In the genomic region with DNA sequence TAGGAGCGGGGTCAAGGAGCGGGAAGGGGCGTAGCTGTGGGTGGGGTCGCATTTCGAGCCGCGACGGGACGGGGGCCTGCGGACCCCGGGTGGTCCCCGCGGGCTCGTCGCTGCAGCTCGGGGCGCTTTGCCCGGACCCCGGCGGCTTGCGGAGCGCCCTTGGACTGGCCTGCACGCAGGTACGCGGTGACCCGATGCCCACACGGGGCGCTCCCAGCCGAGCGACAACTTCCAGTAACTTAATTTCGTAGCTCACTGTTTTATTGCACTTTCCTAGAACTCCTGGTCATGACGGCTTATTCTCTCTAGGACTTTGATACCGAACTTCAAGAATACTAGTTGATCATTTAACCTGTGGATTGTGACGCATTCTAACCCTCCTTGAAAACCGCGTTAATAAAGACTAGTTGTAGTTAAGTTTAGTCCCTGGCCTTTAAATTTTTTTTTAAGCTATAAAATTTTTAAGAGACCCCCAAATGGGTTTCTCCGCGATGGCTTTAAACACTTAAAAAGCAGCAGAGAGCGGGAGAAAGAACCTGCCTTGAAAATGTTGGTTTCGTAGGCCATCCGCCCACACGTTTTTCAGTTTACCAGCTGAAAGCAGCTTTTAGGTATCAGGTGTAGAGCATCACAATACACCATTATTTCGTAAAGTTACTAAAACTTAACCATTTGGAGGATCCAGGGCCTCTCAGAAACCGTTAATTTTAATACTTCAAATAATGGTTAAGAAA, we compare ENCODE assay signal across 8 mouse cellular contexts. TPM values are rescaled to one million over a fixed set of nuclear protein-coding genes. Genes with fewer than 3 reads are reported as not detected.
DNase-seq lines count a peak whose midpoint lies in the region; ATAC-seq and TF ChIP-seq lines count a peak whose summit lies in the region.

No protein-coding gene starts in this region.

- peaks cover 11 to 12% of the 10 kb centered on the region in 2 experiments for H3K4me1 ChIP-seq in MEL (ENCODE audit: control insufficient read depth in 1 of 2, insufficient read depth in 2 of 2, low read length in 2 of 2)
- H3K4me1 ChIP-seq in forebrain, embryonic 11.5 days (replicated peaks; ENCODE audit: control insufficient read depth, insufficient read depth, low read length): peaks cover 7% of the 10 kb centered on the region
- peaks cover 12% of the 10 kb centered on the region; the same call in 1 of the 2 replicates for H3K4me1 ChIP-seq in intestine, embryonic 15.5 days (replicated peaks)
- peaks cover 46% of the 10 kb centered on the region for H3K4me1 ChIP-seq in liver, embryonic 15.5 days (replicated peaks)
- peaks cover 9% of the 10 kb centered on the region for H3K4me1 ChIP-seq in olfactory bulb, adult 2 months (ENCODE audit: control insufficient read depth, insufficient read depth, low read length)

- no peak for TF ChIP-seq RAD21 in MEL (IDR thresholded peaks at IDR 0.05; ENCODE audit: low read depth, low read length)

- peaks cover 2 to 17% of the 10 kb centered on the region in 2 experiments; a peak in 3 of 4 replicates for H3K36me3 ChIP-seq in MEL (ENCODE audit: control insufficient read depth in 1 of 2, insufficient read depth in 2 of 2, low read length in 2 of 2)
- no peaks in the 10 kb centered on the region for H3K36me3 ChIP-seq in forebrain, embryonic 11.5 days (ENCODE audit: control insufficient read depth, insufficient read depth, low read length)
- H3K36me3 ChIP-seq in intestine, embryonic 15.5 days: peaks cover 4% of the 10 kb centered on the region; the same call in 1 of the 2 replicates
- peaks cover 19% of the 10 kb centered on the region for H3K36me3 ChIP-seq in liver, embryonic 15.5 days (replicated peaks)

- DNase-seq in gastrocnemius, adult 2 months: peak; percentile 59
- DNase-seq in gastrocnemius, postnatal 36 days: no peak
- DNase-seq in MEL (ENCODE audit: low read depth, low spot score): peak; percentile 59
- no peak for DNase-seq in forebrain, embryonic 11.5 days (ENCODE audit: low spot score)
- no peak for DNase-seq in left cerebral cortex, adult 11 months (ENCODE audit: low spot score)

- peak overlapping the region; percentile 49 for H3K4me2 ChIP-seq in forebrain, embryonic 11.5 days (ENCODE audit: low read depth, low read length, severe bottlenecking)
- H3K4me2 ChIP-seq in intestine, embryonic 15.5 days (replicated peaks): peak overlapping the region; percentile 74
- peak overlapping the region; percentile 84 for H3K4me2 ChIP-seq in liver, embryonic 15.5 days

- peak overlapping the region; percentile 96 for H3K27ac ChIP-seq in gastrocnemius, adult 2 months
- H3K27ac ChIP-seq in MEL (ENCODE audit: control insufficient read depth, low read depth, low read length): peak overlapping the region; percentile 84
- H3K27ac ChIP-seq in forebrain, embryonic 11.5 days (ENCODE audit: low read depth, low read length): peak overlapping the region; percentile 79
- peak overlapping the region; percentile 99 for H3K27ac ChIP-seq in intestine, embryonic 15.5 days
- peak overlapping the region; percentile 96 for H3K27ac ChIP-seq in liver, embryonic 15.5 days (replicated peaks)
- peak overlapping the region; percentile 70; the same call in 1 of the 2 replicates for H3K27ac ChIP-seq in olfactory bulb, adult 2 months (ENCODE audit: insufficient read depth, low read depth, low read length)

- intact Hi-C loops in gastrocnemius, adult 2 months (cut with DNase I): no loop called here
- intact Hi-C loops in gastrocnemius, postnatal 36 days (cut with DNase I): no loop called here

- H3K27me3 ChIP-seq in MEL (ENCODE audit: control insufficient read depth in 1 of 2, insufficient read depth in 2 of 2, low read length in 2 of 2): no peaks in the 10 kb centered on the region
- no peaks in the 10 kb centered on the region for H3K27me3 ChIP-seq in forebrain, embryonic 11.5 days (ENCODE audit: control insufficient read depth, insufficient read depth, low read length)
- no peaks in the 10 kb centered on the region for H3K27me3 ChIP-seq in intestine, embryonic 15.5 days (replicated peaks)
- no peaks in the 10 kb centered on the region for H3K27me3 ChIP-seq in liver, embryonic 15.5 days

- TF ChIP-seq EP300 in MEL (IDR thresholded peaks at IDR 0.05; ENCODE audit: low read depth in 1 of 2, low read length in 2 of 2): no peak

- peak; percentile 41 for TF ChIP-seq CTCF in gastrocnemius, adult 2 months (IDR thresholded peaks at IDR 0.05)
- no peak; a peak in 1 of 6 replicates for TF ChIP-seq CTCF in MEL (IDR thresholded peaks at IDR 0.05 in 2 of 3, conservative IDR thresholded peaks at IDR 0.05 in 1 of 3; ENCODE audit: control insufficient read depth in 1 of 3, insufficient read depth in 1 of 3, low read depth in 2 of 3, low read length in 3 of 3, poor library complexity in 1 of 3, severe bottlenecking in 1 of 3)
- TF ChIP-seq CTCF in olfactory bulb, adult 2 months (IDR thresholded peaks at IDR 0.05; ENCODE audit: insufficient read depth, low read depth, low read length): no peak

- no peak for ATAC-seq in forebrain, embryonic 11.5 days (replicated peaks; ENCODE audit: low FRiP score)
- ATAC-seq in intestine, embryonic 15.5 days: peak; percentile 47
- peak; percentile 20 for ATAC-seq in liver, embryonic 15.5 days (ENCODE audit: insufficient read depth)

- H3K9me3 ChIP-seq in MEL (replicated peaks; ENCODE audit: insufficient read depth, low read length): no peaks in the 10 kb centered on the region
- no peaks in the 10 kb centered on the region for H3K9me3 ChIP-seq in forebrain, embryonic 11.5 days (ENCODE audit: control insufficient read depth, low read length)
- no peaks in the 10 kb centered on the region for H3K9me3 ChIP-seq in intestine, embryonic 15.5 days
- no peaks in the 10 kb centered on the region for H3K9me3 ChIP-seq in liver, embryonic 15.5 days (replicated peaks)

- H3K79me2 ChIP-seq in MEL (ENCODE audit: control insufficient read depth, insufficient read depth, low read length, poor library complexity): peaks cover 53% of the 10 kb centered on the region

- H3K9ac ChIP-seq in MEL (ENCODE audit: control insufficient read depth, low read depth, low read length, poor library complexity, severe bottlenecking): peak overlapping the region; percentile 98
- H3K9ac ChIP-seq in forebrain, embryonic 11.5 days (ENCODE audit: low read length): peak overlapping the region; percentile 91
- peak overlapping the region; percentile 99 for H3K9ac ChIP-seq in intestine, embryonic 15.5 days
- H3K9ac ChIP-seq in liver, embryonic 15.5 days: peak overlapping the region; percentile 99

- 6% methylated on average over 41 of the region's 44 CpGs for WGBS in forebrain, embryonic 11.5 days
- WGBS in intestine, embryonic 15.5 days: 3% methylated on average over 44 of the region's 44 CpGs
- WGBS in liver, embryonic 15.5 days (ENCODE audit: insufficient replicate concordance): 3% methylated on average over 44 of the region's 44 CpGs
- WGBS in olfactory bulb, adult 2 months: 4% methylated on average over 43 of the region's 44 CpGs

- H3K4me3 ChIP-seq in gastrocnemius, adult 2 months: peak overlapping the region; percentile 86
- H3K4me3 ChIP-seq in MEL (ENCODE audit: control insufficient read depth in 1 of 2, insufficient read depth in 1 of 2, low read depth in 2 of 2, low read length in 2 of 2): peak overlapping the region; percentile 81 to 99
- H3K4me3 ChIP-seq in forebrain, embryonic 11.5 days (ENCODE audit: low read depth, low read length): peak overlapping the region; percentile 78
- peak overlapping the region; percentile 100 for H3K4me3 ChIP-seq in intestine, embryonic 15.5 days (replicated peaks)
- peak overlapping the region; percentile 100 for H3K4me3 ChIP-seq in liver, embryonic 15.5 days (replicated peaks)
- peak overlapping the region; percentile 89 for H3K4me3 ChIP-seq in olfactory bulb, adult 2 months (ENCODE audit: insufficient read depth, low read depth, low read length)

- TF ChIP-seq POLR2A in MEL (IDR thresholded peaks at IDR 0.05; ENCODE audit: control insufficient read depth in 1 of 2, insufficient read depth in 1 of 2, low read depth in 1 of 2, low read length in 2 of 2, poor library complexity in 1 of 2): no peak
- TF ChIP-seq POLR2A in olfactory bulb, adult 2 months (IDR thresholded peaks at IDR 0.05; ENCODE audit: insufficient read depth, low read depth, low read length): no peak

TF ChIP-seq in MEL, 35 proteins besides CTCF, POLR2A, EP300 and RAD21:
- peak; percentile 86; the same call in 1 of the 2 replicates for TF ChIP-seq CHD1 (IDR thresholded peaks at IDR 0.05; ENCODE audit: low read depth, low read length)
- TF ChIP-seq SIN3A (IDR thresholded peaks at IDR 0.05; ENCODE audit: low read length): peak; percentile 48
- TF ChIP-seq SMC3 (IDR thresholded peaks at IDR 0.05; ENCODE audit: low read depth, low read length): no peak
TF ChIP-seq in MEL: peak in this region for 2.

RNA-seq across cellular contexts. Expression of a gene that starts 0.8 kb away (rescaled TPM):
- total RNA-seq in gastrocnemius, adult 2 months (2021): 10 to 100 TPM; 66.1 to 71.7 TPM
- total RNA-seq in gastrocnemius, postnatal 36 days (2021): 10 to 100 TPM; 53.7 to 59.3 TPM
- 55.8 and 59.6 TPM in 2 replicates for total RNA-seq in MEL (2012; rRNA removed)
- polyA plus RNA-seq in MEL (2012; ENCODE audit: insufficient read depth in 1 of 2, insufficient read length in 2 of 2, low read depth in 1 of 2, low replicate concordance in 2 of 2, missing spikeins in 1 of 2): 10 to 100 TPM in 1 of 2 experiments, not detected in 1; 62.7 TPM
- polyA plus RNA-seq in forebrain, embryonic 11.5 days (2014; fragmentation: Nextera tagmentation; extraction: Ambion mirVana): 125 and 130 TPM in 2 replicates
- 247 and 273 TPM in 2 replicates for polyA plus RNA-seq in intestine, embryonic 15.5 days (2015; fragmentation: Nextera tagmentation; extraction: Ambion mirVana)
- polyA plus RNA-seq in liver, embryonic 15.5 days (2015; fragmentation: Nextera tagmentation; extraction: Ambion mirVana): 72.6 and 75.0 TPM in 2 replicates
- polyA plus RNA-seq in olfactory bulb, adult 2 months (2012; ENCODE audit: insufficient read depth, insufficient read length, low replicate concordance, missing spikeins): not detected in 2 replicates

Comparison
In these comparisons a context has a peak if more than half of its experiments do, and no peak if none do; other contexts are left out.
1. DNase-seq: peak in gastrocnemius, adult 2 months (single experiment) and MEL (single experiment); none in gastrocnemius, postnatal 36 days (0 of 2), forebrain, embryonic 11.5 days (single experiment) and left cerebral cortex, adult 11 months (single experiment).
2. Peak in every context shown above with its lines, with median percentiles within 50 percentile points of each other: H3K27ac ChIP-seq, H3K4me3 ChIP-seq, H3K9ac ChIP-seq and H3K4me2 ChIP-seq.